Mouse (Mus musculus) MEL (cell line): ENCODE data around the gene Grk5. TPM values are rescaled to one million over a fixed set of nuclear protein-coding genes. Genes with fewer than 3 reads are reported as not detected.

Experiments
- DNase-seq: peaks from one replicate; pipeline ENCODE4 v3.0.0; 2011; ENCODE audit warnings: low read depth, low spot score
- H3K27ac ChIP-seq: 2 replicates; pipeline ENCODE4 v1.5.1; 2012; ENCODE audit warnings: low read depth, mild to moderate bottlenecking, control low read depth, low read length, moderate library complexity; ENCODE audit not compliant: control insufficient read depth
- H3K27me3 ChIP-seq, 2 experiments: fragments of 150-350 bp in 1 of 2; sonication (generic) in 1 of 2; 2 replicates each; pipeline ENCODE4 v1.6.1; 2012; ENCODE audit warnings: low read length in 2 of 2, mild to moderate bottlenecking in 2 of 2, improper control_type of control experiment in 1 of 2, moderate library complexity in 1 of 2; ENCODE audit not compliant: insufficient read depth in 2 of 2, control insufficient read depth in 1 of 2
- H3K36me3 ChIP-seq, 2 experiments: 2 replicates each; pipeline ENCODE4 v1.6.1; 2012 to 2014; ENCODE audit warnings: low read length in 2 of 2, improper control_type of control experiment in 1 of 2, inconsistent platforms in 1 of 2, mild to moderate bottlenecking in 1 of 2; ENCODE audit not compliant: insufficient read depth in 2 of 2, control insufficient read depth in 1 of 2
- H3K4me1 ChIP-seq, 2 experiments: fragments of 150-350 bp in 1 of 2; sonication (generic) in 1 of 2; 2 replicates each; pipeline ENCODE4 v1.6.1; 2012; ENCODE audit warnings: low read length in 2 of 2, improper control_type of control experiment in 1 of 2, mild to moderate bottlenecking in 1 of 2; ENCODE audit not compliant: insufficient read depth in 2 of 2, control insufficient read depth in 1 of 2
- H3K4me3 ChIP-seq, 2 experiments: fragments of 150-350 bp in 1 of 2; sonication (generic) in 1 of 2; 2 replicates each; pipeline ENCODE4 v1.5.1; 2012; ENCODE audit warnings: low read depth in 2 of 2, low read length in 2 of 2, mild to moderate bottlenecking in 2 of 2, moderate library complexity in 2 of 2, control low read depth in 1 of 2, improper control_type of control experiment in 1 of 2; ENCODE audit not compliant: control insufficient read depth in 1 of 2, insufficient read depth in 1 of 2
- H3K79me2 ChIP-seq: 2 replicates; pipeline ENCODE4 v1.6.1; 2012; ENCODE audit warnings: mild to moderate bottlenecking, low read length, moderate library complexity; ENCODE audit not compliant: control insufficient read depth, poor library complexity, insufficient read depth
- H3K9ac ChIP-seq: 2 replicates; pipeline ENCODE4 v1.6.1; 2012; ENCODE audit warnings: low read depth, mild to moderate bottlenecking, control low read depth, low read length, moderate library complexity; ENCODE audit not compliant: control insufficient read depth, poor library complexity, severe bottlenecking
- H3K9me3 ChIP-seq: fragments of 150-350 bp; sonication (generic); replicated peaks from 2 replicates; pipeline ENCODE4 v1.6.1; 2012; ENCODE audit warnings: mild to moderate bottlenecking, low read length, improper control_type of control experiment, moderate library complexity; ENCODE audit not compliant: insufficient read depth
- CHD1 ChIP-seq: IDR thresholded peaks from 2 replicates; pipeline ENCODE4 v1.6.1; 2012; ENCODE audit warnings: low read depth, mild to moderate bottlenecking, inconsistent platforms, low read length, improper control_type of control experiment
- CTCF ChIP-seq, 3 experiments: IDR thresholded peaks in 2 of 3; conservative IDR thresholded peaks in 1 of 3; 2 replicates each; pipeline ENCODE4 v1.5.1; 2011 to 2012; ENCODE audit warnings: low read length in 3 of 3, low read depth in 2 of 3, mild to moderate bottlenecking in 2 of 3, improper control_type of control experiment in 1 of 3, inconsistent platforms in 1 of 3, mixed read lengths in 1 of 3, moderate library complexity in 1 of 3; ENCODE audit not compliant: control insufficient read depth in 1 of 3, insufficient read depth in 1 of 3, poor library complexity in 1 of 3, severe bottlenecking in 1 of 3
- EP300 ChIP-seq, 2 experiments: IDR thresholded peaks; 2 replicates each; pipeline ENCODE4 v1.6.1; 2011; ENCODE audit warnings: improper control_type of control experiment in 2 of 2, low read length in 2 of 2, low read depth in 1 of 2, mild to moderate bottlenecking in 1 of 2
- HCFC1 ChIP-seq: IDR thresholded peaks from 2 replicates; pipeline ENCODE4 v1.6.1; 2012; ENCODE audit warnings: low read depth, mild to moderate bottlenecking, inconsistent platforms, low read length, improper control_type of control experiment, moderate library complexity
- JUND ChIP-seq: IDR thresholded peaks from 2 replicates; pipeline ENCODE4 v1.6.1; 2011; ENCODE audit warnings: low read depth, mild to moderate bottlenecking, improper control_type of control experiment, low read length
- KAT2A ChIP-seq: conservative IDR thresholded peaks from 2 replicates; pipeline ENCODE4 v1.6.1; 2012; ENCODE audit warnings: low read depth, low read length, improper control_type of control experiment, inconsistent platforms
- MYB ChIP-seq: IDR thresholded peaks from 2 replicates; pipeline ENCODE4 v1.6.1; 2011; ENCODE audit warnings: mild to moderate bottlenecking, low read depth, low read length, improper control_type of control experiment
- TAL1 ChIP-seq: IDR thresholded peaks from 2 replicates; pipeline ENCODE4 v1.6.1; 2012; ENCODE audit warnings: mild to moderate bottlenecking, inconsistent platforms, low read length, moderate library complexity, mixed read lengths
- TBP ChIP-seq: IDR thresholded peaks from 2 replicates; pipeline ENCODE4 v1.8.0; 2011; ENCODE audit warnings: low read depth, low read length, improper control_type of control experiment
- TCF12 ChIP-seq: IDR thresholded peaks from 2 replicates; pipeline ENCODE4 v1.6.1; 2014; ENCODE audit warnings: low read depth, mild to moderate bottlenecking, inconsistent platforms, low read length, improper control_type of control experiment, moderate library complexity
- UBTF ChIP-seq: IDR thresholded peaks from 2 replicates; pipeline ENCODE4 v1.6.1; 2012; ENCODE audit warnings: low read depth, mild to moderate bottlenecking, inconsistent platforms, low read length, improper control_type of control experiment, moderate library complexity, borderline replicate concordance; ENCODE audit not compliant: insufficient read depth
- USF1 ChIP-seq: IDR thresholded peaks from 2 replicates; pipeline ENCODE4 v1.6.1; 2014; ENCODE audit warnings: low read depth, mild to moderate bottlenecking, inconsistent platforms, low read length, improper control_type of control experiment, moderate library complexity
- ZC3H11A ChIP-seq: IDR thresholded peaks from 2 replicates; pipeline ENCODE4 v1.6.1; 2012; ENCODE audit warnings: low read depth, mild to moderate bottlenecking, inconsistent platforms, low read length, improper control_type of control experiment
- ZKSCAN1 ChIP-seq: IDR thresholded peaks from 2 replicates; pipeline ENCODE4 v1.6.1; 2012; ENCODE audit warnings: low read depth, mild to moderate bottlenecking, inconsistent platforms, low read length, improper control_type of control experiment, moderate library complexity
- ZMIZ1 ChIP-seq: IDR thresholded peaks from 2 replicates; pipeline ENCODE4 v1.6.1; 2012; ENCODE audit warnings: low read depth, mild to moderate bottlenecking, inconsistent platforms, low read length, improper control_type of control experiment, moderate library complexity
- polyA plus RNA-seq, 2 experiments: library from polyadenylated mRNA; stranded (reverse) in 1 of 2; unstranded in 1 of 2; fragments of >175 nt in 1 of 2; fragments of >200 nt in 1 of 2; gene quantifications; 2 replicates each; pipeline versions ENCODE4 v1.2.1 to v1.2.4; 2012; ENCODE audit warnings: low replicate concordance in 2 of 2, low read depth in 1 of 2; ENCODE audit not compliant: insufficient read length in 2 of 2, insufficient read depth in 1 of 2, missing spikeins in 1 of 2
- total RNA-seq: library from RNA; depleted of rRNA; stranded (reverse); fragments of 300-350 nt; gene quantifications from 2 replicates; pipeline ENCODE4 v1.2.3, GENCODE M21; 2012

Grk5 gene
- total and polyA plus RNA-seq, 3 experiments, result 4.2 to 8.1 TPM; not detected in 1

- TF ChIP-seq KAT2A, result no peak
Measured at GRCm38 (mm10) chr19:60939954-60940379, 50.4 kb downstream of the Grk5 start (continued).

GRCm38 (mm10) chr19:60940866-60941265, 51.3 kb downstream of the Grk5 start:
- Histone ChIP-seq H3K4me1 (peaks cover 6 to 9% of the 10 kb centered on the region in 2 experiments), H3K9me3 (no peaks in the 10 kb centered on the region), H3K4me3 (no peak overlapping the region), H3K79me2 (no peaks in the 10 kb centered on the region), H3K9ac (no peak overlapping the region), H3K27me3 (no peaks in the 10 kb centered on the region), H3K36me3 (peaks cover 0 to 13% of the 10 kb centered on the region in 2 experiments; a peak in 2 of 4 replicates), H3K27ac (no peak overlapping the region)
- no peak for TF ChIP-seq TCF12
- no peak for TF ChIP-seq CHD1
- no peak for TF ChIP-seq CTCF (IDR thresholded peaks at IDR 0.05 in 2 of 3, conservative IDR thresholded peaks at IDR 0.05 in 1 of 3; ENCODE audit: control insufficient read depth in 1 of 3, insufficient read depth in 1 of 3, low read depth in 2 of 3, low read length in 3 of 3, poor library complexity in 1 of 3, severe bottlenecking in 1 of 3)
- no peak for TF ChIP-seq JUND
- no peak for DNase-seq

GRCm38 (mm10) chr19:60945801-60946311, 56.3 kb downstream of the Grk5 start:
- Histone ChIP-seq H3K27ac (no peak overlapping the region), H3K36me3 (0 out of 4 replicates have a peak, but pooled peaks cover 0 to 2% of the 10 kb centered on the region in 2 experiments), H3K79me2 (no peaks in the 10 kb centered on the region), H3K9me3 (no peaks in the 10 kb centered on the region), H3K4me1 (peaks cover 0 to 8% of the 10 kb centered on the region in 2 experiments; a peak in 1 of 4 replicates), H3K9ac (no peak overlapping the region), H3K4me3 (no peak overlapping the region), H3K27me3 (no peaks in the 10 kb centered on the region)
- peak; percentile 43 for DNase-seq
- no peak for TF ChIP-seq MYB

- H3K9me3 ChIP-seq, result no peaks in the 10 kb centered on the region
- no peak for DNase-seq
- H3K4me1 ChIP-seq, result peaks cover 0 to 8% of the 10 kb centered on the region in 2 experiments; a peak in 1 of 4 replicates
- TF ChIP-seq KAT2A (no peak), UBTF (no peak), MYB (no peak), HCFC1 (no peak), USF1 (no peak), TBP (no peak), ZMIZ1 (no peak), TAL1 (no peak), ZC3H11A (no peak), ZKSCAN1 (no peak), EP300 (IDR thresholded peaks at IDR 0.05; ENCODE audit: low read depth in 1 of 2, low read length in 2 of 2) (no peak)
- no peak overlapping the region for H3K27ac ChIP-seq
- H3K9ac ChIP-seq, result no peak overlapping the region
- H3K36me3 ChIP-seq, result 0 out of 4 replicates have a peak, but pooled peaks cover 0 to 2% of the 10 kb centered on the region in 2 experiments
- H3K27me3 ChIP-seq, result no peaks in the 10 kb centered on the region
- no peak overlapping the region for H3K4me3 ChIP-seq
- H3K79me2 ChIP-seq, result no peaks in the 10 kb centered on the region
Measured at GRCm38 (mm10) chr19:60946656-60947055, 57.1 kb downstream of the Grk5 start.
